Mouse (Mus musculus) inflammation-experienced regulatory T-cells, adult 6 months (primary cell): ENCODE measurements around the gene Il9r. TPM values are rescaled to one million over a fixed set of nuclear protein-coding genes. Genes with fewer than 3 reads are reported as not detected.
A peak's percentile ranks its signal among the peaks of the same experiment; 100 is the strongest.

Experiments
- ATAC-seq: one replicate; pipeline ENCODE4 v1.8.0; 2017
- polyA plus RNA-seq, 3 experiments: library from polyadenylated mRNA; unstranded; fragments of 100-300 nt; shearing (Covaris generic); gene quantifications; one replicate each; pipeline ENCODE4 v1.2.1; 2017

The Il9r gene
- polyA plus RNA-seq, 3 experiments from 2014 or later: 2.8 to 5.4 (median 4.9) TPM

DNA sequence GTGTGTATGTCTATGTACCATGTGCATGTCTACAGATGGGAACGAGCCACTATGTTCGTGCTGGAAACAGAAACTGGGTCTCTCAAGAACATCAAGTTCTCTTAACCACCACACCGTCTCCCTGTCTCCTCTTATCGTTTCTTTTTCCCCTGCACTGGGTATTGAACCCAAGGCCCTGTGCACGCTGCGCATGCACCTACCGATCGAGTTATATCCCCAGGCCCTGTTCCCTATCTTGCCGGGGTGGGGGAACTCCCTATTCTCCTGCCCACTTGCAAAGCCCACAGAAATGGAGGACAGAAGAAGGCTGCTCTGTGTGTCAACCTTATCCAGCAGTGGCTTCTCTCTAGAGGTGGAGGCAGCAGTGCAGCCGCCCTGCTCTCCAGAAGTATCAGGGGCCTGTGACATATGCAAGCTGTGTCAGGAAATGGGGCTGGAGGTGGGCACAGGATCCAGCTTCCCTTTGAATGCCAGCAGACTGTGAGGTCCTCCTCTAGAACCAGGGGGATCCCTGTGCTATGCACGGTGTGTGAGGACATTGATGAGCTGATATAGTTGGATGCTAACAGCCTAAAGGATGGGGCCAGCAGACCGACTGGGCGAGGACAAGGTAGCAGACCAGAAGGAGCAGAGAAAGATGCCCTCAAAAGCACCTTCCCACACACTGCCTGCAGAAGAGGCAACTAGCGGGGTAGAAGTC is 1.7 kb downstream of the Il9r start:
- ATAC-seq: no peak

DNA sequence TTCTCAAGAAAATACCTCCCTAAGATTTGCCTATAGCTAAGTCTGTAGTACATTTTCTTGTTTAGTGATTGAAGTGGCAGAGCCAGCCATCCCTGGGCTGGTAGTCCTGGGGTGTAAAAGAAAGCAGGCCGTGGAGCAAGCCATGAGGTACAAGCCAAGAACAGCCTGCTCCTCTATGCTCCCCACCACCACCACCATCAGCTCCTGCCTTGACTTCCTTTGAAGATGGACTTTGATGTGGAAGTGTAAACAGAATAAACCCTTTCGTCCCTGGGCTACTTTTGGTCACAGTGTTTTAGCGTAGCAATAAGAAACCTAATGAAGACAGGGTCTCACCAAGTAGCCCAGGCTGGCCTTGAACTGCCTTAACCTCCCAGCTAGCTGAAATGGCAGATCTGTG is 2.3 kb downstream of the Il9r start:
- ATAC-seq: no peak

DNA sequence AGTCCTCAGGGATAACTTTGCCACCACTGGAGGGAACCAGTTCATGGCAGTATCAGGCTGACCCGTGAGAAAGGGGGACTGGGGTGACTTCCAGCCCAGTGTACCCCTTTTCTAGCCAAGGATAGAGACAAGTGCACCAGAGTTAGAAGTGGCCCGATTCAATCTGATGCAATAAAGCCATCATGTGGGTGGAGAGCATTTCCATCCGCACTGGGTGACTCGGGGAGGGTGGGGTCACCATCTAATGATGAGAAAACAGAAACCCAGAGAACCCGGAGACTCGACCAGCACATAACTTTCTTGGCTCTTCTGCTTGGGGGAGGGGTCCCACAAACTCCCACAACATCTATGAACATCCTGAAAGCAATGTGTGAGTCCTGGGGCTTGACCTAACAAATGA is 3.4 kb downstream of the Il9r start:
- ATAC-seq: no peak

DNA sequence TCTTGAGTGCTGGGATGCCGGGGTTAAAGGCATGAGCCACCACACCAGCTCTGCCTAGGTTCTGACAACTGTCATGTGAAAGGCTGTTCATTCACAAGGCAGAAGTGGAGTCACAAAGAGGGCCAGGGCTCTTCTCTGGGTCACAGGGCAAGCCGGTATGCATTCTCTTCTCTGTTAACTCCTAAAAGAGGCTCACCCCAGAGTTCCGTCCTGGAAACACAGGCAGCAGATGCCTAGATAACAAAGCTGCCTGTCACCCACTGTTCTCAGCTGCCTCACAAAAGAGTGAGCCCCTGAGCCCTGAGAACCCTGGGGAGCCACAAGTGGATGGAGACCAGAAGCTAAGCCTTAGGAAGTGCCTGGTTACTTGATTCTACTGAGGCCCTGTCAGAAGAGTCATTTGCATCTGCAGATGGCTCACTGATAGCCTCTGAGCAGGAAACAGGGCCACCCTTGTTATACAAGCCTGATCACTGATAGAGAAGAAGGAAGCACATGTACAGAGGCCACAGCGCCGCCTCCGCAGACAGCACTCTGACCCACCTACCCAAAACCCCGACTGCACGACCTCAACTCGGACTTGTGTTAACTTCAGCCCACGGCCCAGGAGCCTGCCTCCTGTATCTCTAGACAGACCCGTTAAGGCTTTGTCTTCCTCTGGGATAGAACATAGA is 4.1 kb downstream of the Il9r start:
- peak; percentile 72 for ATAC-seq

GRCm38 (mm10) chr11:32194626-32195025 is 5.5 kb downstream of the Il9r start:
- no peak for ATAC-seq

DNA sequence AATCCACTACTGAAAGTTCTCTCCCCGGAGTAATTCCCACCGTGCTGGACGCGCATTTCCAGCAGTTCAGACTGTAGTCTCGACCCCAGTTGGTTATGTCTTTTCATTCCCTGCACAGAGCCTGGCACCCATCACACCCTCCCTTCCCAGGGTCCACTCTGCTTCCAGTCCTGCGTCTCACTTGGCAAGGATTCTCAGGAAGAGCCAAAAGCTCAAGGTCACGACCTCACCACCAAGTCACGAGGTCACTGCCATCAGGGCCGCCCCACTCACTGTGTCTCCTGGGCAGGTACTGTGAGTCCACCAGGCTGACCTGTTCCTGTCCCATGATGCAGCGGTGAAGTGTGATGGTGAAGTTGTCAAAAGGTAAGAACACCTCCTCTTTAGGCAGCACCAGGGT is 6.0 kb downstream of the Il9r start:
- ATAC-seq: no peak

GRCm38 (mm10) chr11:32193156-32193555 is 6.9 kb downstream of the Il9r start:
- no peak for ATAC-seq

DNA sequence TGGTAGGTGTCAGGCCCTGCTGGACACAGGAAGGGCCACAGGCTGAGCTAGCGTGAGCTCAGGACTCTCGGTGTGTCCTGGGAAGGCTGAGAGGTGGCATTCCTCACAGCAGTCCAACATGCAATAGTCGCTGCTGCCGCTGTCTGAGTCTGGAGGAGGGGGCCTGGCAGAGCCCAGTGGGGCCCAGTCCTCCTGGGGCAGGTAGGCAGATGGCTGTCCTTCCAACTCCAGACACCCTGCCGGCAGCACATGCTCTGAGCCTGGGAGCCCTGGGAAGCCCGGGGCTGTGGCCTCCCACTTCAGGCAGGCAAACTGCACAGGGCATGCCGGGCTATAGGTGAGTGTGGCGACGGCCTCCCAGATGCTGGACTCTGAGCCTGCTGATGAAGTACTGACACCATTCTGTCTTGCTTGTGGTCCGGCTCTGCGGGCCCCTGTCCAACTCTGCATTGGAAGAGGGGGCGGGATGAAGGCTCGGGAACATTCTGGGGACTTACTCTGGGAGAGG is 9.4 kb downstream of the Il9r start:
- no peak for ATAC-seq

- no peak for ATAC-seq
These were observed 10.0 kb downstream of the Il9r start for GRCm38 (mm10) chr11:32190119-32190518.

- ATAC-seq: no peak
These were observed 10.6 kb downstream of the Il9r start for GRCm38 (mm10) chr11:32189434-32189833.

GRCm38 (mm10) chr11:32188881-32189280 is 11.2 kb downstream of the Il9r start:
- no peak for ATAC-seq

- no peak for ATAC-seq
These were observed 12.8 kb downstream of the Il9r start for GRCm38 (mm10) chr11:32187256-32187655.

DNA sequence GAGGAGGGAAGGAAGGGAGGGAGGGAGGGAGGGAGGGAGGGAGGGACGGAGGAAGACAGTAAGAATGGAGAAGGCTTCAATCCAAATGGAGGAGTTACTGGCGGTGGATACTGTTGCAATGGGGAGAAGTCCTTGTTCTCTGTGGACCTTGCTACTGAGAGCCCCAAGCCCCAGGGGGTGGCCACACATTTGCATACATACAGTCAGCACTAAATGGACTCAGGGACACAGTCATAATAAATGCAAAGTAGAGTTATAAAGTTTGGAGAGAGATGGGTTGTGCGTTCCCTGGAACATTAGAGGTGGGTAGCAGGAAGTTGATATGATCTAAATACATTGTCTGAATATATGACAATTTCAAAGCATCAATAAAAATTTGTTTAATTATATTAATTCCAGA is 14.0 kb downstream of the Il9r start:
- ATAC-seq: no peak

DNA sequence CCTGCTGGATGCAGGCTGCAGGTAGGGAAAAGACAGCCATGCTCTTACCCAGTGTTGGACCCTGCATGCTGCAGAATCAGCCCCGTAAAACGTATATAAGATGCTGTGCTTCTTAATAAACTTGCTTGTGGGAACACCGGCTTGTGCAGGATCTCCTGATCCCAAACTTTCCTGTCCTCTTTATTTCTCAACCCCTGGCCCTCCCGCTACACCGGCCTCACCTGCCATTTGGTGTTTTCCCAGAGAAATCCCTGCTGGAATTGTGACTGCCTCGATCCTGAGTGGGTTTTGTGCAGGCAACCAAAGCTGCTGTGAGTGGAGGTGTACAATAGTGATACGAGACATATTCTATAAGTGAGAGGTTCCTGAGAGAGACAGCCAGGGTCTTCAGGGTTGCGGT is 15.6 kb downstream of the Il9r start:
- no peak for ATAC-seq

- peak; percentile 48 for ATAC-seq
These were observed 17.9 kb downstream of the Il9r start for GRCm38 (mm10) chr11:32181973-32182868.

DNA sequence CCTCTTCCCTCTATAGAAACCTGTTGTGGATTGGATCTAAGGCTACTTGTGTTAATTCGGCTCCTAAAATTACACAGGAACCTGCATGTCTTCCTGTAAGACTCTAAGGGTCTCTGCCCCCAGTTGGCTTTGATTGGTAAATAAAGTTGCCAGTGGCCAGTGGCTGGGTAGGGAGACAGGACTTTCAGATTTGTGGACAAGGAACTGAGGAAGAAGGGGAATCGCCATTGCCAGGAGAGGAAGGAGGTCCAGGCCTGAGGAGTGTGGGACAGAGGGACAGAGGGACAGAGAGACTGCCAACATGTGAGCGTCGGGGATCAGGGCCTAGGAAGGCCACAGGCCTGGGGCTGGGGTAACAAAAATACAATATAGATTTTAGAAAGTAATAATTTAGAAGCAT is 18.8 kb downstream of the Il9r start:
- ATAC-seq: no peak

- no peak for ATAC-seq
These were observed 21.6 kb downstream of the Il9r start for GRCm38 (mm10) chr11:32178506-32178905.

- no peak for ATAC-seq
These were observed 33.4 kb downstream of the Il9r start for GRCm38 (mm10) chr11:32166683-32167082.

- peak; percentile 97 for ATAC-seq
These were observed 37.9 kb downstream of the Il9r start for GRCm38 (mm10) chr11:32161922-32162804.

GRCm38 (mm10) chr11:32161500-32161899 is 38.6 kb downstream of the Il9r start:
- ATAC-seq: no peak

GRCm38 (mm10) chr11:32160341-32160740 is 39.7 kb downstream of the Il9r start:
- no peak for ATAC-seq

DNA sequence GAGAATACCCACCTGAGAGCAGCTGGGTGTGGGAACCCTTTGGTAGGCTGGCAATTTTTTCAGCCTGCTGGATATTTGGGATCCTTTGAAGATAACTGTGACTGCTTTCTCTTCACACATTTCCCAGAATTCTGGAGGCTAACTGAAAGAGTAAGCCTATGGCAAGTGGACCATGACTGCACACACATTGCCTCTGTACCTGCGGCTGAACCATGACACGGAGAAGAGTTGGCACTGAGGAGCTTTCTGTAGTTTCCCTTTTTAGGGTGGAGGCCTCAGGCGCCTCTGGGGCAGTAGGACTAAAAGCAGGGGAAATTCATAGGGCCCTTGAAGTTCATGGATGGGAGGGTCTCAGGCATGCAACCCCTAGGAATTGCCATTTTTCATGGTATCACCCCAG is 40.9 kb downstream of the Il9r start:
- ATAC-seq: no peak
